Mouse (Mus musculus) gonadal fat pad, adult 2 months (tissue): ENCODE results near the gene Akt3. TPM values are rescaled to one million over a fixed set of nuclear protein-coding genes. Genes with fewer than 3 reads are reported as not detected.

ENCODE experiments used
- DNase-seq: peaks from one replicate; pipeline ENCODE4 v3.0.0-alpha.2; 2012; ENCODE audit warnings: low read depth
- polyA plus RNA-seq: library from polyadenylated mRNA; depleted of rRNA; stranded (reverse); fragments of >200 nt; gene quantifications from 2 replicates; pipeline ENCODE4 v1.2.3, GENCODE M21; 2012

The Akt3 gene
- polyA plus RNA-seq, 1 experiment: 4.1 TPM

DNA sequence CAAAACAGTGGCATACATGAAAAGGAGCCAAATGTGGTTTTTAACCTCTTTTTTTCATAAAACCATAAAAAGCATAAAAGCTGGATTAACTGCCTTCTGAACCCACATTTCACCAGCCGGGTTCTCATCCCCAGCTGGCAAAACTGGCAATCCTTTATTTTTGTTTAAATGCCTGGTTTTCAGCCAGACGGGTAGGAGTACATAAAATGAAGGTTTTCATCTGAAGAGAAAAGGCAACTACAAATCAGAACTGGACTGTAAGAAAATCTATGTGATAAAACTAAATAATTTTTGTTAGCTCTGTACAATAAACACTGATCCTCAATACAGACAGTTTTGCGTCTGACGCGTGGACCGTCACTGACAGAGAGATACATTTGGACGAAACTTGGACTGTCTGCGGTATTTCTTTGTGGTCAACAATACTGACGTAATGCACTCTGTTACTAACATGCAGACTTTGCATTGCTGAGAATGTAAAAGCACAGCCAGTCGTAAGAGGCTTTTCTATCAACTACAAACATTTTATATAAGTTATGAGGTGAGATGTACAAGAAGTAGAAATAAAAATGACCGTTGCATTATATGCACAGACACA lies 206.5 kb downstream of the Akt3 start:
- no peak for DNase-seq

DNA sequence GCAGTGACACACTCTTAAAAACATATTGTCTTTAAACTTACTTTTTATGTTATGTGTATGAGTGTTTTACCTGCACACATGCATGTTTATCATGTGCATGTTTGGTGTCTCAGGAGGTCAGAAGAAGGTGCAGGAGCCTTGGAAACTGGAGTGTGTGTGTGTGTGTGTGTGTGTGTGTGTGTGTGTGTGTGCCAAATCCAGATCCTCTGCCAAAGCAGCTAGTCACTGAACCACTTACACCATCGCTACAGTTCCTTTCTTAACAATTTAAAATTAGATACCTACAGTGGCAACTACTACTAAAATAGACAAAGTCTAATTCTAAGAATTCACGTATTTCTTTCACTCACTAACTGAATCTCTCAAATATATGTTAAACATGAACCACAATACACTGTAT lies 209.2 kb downstream of the Akt3 start:
- DNase-seq: no peak

DNA sequence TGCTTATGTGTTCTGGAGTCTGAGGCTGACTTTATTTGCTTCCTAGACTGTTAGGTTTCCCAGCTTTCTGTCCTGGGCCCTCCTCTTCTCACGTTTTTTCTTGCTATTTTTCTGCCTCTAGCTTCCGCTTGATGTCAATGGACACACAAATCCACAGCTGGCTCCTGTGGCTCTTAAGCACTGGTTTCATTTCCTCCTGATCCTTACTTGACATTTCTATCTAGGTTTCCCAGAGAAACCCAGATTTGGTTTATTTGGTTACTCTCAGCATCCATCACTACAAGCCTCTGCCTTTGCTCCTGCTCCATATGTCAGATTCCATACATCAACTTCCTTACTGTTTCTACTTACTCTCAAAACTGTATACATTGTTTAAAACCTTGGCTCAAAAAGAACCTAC lies 211.0 kb downstream of the Akt3 start:
- DNase-seq: no peak

DNA sequence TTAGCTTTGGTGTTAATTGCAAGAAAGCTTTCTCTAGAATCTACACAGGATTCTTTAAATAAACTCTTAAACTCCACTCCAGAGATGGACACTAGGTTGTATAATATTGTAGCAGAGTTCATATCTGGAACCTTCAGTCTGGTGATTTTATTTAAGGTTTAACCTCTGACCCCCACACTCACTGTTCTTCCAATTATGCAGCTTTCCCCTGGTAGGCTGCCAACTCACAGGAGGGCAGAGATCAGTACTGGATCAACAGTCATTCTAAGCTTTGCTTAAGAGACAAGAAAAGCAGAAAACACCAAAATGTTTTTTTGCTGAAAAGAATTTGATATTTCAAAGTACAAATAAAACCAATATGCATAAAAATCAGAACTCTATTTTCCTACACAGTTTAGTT lies 212.1 kb downstream of the Akt3 start:
- DNase-seq: no peak

DNA sequence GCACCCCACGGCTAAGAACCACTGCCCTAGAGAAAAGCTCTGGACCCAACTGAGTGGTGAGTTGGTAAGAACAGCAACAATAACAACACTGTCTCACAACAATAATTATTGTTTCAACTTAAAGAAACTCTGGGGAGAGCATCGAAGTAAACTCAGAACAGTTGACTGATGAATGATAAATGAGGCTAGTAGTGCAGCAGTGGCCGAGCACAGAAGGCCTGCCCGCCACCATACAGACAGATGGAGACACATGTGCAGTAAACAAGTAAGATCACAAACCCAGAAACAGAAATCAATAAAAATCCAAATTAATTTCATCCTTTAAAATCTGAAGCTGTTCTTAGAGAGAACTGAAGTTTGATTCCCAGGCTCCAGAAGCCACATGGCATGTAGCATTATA lies 217.9 kb downstream of the Akt3 start:
- DNase-seq: no peak

DNA sequence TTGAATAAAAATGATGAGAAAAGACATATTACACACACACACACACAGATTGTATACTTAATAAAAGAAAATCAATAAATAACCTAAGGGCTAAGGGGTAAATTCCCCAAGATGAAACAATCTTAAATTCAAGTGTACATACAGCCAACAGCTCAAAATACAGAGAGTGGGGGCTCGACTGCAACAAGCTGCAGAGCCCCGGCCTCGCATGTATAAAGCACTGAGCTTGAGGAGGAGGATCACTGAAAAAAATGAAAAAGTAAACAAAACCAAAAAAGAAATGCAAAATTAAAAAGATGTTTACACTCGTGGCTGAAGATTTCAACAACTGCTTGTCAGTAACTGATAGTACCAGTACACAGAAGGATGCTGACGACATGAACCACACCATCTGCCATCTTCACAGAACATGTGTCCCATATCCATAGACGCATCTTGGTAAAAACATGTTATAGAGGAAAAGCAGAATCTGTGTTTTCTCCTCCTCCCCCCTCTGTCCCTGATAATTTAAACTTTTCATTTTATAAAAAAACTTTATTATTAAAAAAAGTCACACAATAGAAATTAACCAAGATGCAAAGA lies 218.8 kb downstream of the Akt3 start:
- no peak for DNase-seq

DNA sequence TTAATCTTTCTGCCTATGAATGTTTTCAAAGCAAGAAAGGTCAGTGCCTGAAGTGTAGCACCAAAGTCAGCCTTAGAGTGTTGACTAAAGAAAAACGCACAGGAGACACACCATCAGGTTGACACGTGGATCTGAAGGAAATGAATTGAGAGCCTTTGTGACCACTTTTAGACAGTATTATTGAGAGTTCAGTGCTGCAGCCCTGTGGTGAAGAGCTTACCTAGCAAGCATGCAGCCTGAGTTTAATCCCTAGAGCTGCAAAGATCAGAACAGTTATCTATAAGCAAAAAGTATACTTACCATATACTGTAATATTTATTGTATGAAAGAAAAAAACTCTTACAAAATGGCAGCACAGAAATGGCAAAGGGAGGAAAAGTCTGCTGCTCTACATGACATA lies 219.6 kb downstream of the Akt3 start:
- DNase-seq: no peak

DNA sequence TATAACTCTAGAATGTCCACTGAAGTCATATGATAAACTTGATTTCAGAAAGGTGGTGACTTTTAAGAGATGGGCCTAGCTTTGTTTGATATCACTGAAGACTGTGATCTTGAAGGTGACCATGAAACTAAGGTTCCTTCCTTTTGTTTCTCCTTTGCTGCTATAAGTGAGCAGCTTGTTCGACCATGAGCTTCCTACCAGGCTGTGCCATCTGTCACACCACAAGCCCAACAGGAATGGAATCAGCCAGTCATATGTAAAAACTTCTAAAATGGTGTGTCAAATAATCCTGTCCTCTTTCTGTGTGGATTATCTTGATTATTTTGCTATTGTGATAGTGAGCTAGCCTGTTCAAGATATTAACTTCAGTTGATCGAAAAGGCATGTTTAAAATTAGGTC lies 222.5 kb downstream of the Akt3 start:
- no peak for DNase-seq

DNA sequence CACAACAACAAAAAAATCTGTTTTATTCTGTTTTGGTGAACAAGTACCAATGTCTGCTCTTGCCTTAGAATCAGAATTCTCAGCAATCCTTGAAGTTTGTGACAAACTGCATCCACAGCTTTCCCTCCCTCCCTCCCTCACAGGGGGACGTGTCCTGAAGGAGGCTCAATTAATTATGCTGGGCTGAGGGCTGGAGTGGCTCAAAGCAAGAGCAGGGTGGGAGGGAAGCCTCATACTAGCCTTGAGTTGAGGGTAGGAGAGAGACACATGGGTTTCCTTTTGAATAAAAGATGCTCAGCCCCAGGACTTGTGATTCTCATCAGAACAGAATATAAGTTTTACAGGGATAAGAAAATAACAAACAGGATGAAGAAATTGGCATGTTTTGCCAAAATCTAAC lies 225.8 kb downstream of the Akt3 start:
- DNase-seq: no peak

DNA sequence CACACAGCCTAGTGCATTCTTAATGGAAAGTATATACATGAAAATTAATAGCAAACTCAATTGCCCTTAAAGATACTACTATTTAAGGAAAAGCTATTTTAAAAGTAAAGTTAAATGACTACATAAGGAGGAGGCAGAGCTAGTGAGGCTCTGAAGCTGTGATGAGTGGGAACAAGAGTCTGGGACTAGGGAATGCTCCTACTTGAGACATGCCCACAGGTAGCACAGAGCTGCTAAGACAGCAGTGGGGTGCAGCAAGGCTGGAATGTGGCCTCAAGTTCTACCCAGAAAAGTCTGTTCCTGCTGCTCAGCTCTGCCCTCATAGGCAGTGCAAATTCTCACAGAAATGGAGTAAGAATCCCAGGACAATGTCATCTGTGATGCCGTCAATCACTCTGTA lies 226.8 kb downstream of the Akt3 start:
- no peak for DNase-seq

DNA sequence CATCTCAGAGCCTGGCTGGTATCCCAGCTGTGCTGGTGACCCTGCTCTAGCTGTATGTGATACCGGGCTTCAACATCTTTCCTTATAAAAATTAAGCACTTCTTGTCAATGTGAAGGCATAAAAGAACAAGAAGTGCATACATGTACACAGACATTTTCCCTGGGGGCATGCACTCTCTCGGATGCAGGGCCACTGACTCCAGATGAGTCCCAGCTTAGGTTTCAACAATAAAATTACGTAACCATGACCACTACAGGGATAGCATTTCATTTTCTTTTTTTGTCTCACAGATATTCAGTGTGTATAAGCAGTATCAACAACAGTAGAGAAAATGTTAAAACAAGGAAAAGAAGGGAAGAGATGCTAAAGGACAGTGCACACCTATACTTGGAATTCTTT lies 227.3 kb downstream of the Akt3 start:
- DNase-seq: no peak

DNA sequence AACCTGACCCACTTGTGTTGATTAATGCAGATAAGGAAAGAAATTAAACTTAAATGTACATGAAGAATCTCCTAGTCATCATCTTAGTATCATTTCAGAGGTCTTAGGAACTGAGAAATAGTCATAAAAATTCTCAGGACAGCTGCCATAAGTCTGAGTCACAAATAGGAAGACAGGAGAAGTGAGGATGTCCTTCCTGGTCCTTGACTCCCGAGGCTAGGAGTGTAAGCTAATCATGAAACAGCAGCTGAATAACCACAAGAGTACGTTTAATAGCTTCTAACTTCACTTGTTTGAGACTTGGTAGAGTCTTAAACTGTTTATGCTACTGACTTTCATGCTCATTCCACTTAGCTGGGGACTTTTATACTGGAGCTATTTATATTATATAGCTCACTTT lies 229.0 kb downstream of the Akt3 start:
- no peak for DNase-seq

DNA sequence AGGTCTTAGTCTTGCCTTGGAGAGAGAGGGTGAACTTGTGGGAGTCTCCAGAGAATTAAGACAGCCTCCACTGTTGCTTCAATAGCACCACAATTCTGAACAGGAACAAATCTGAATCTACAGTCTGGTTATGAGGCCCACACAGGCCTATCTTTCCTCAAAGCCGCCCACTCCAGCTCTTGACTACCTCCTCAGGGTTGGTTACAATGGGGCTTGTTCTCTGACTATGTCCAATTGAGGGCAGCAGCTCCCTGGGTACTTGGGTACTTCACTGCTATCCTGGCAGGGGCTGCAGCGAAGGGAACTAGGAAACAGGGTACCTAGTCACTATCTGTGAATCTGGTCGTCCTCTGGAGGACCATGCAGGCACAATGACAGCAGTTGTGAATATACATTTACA lies 230.3 kb downstream of the Akt3 start:
- no peak for DNase-seq

DNA sequence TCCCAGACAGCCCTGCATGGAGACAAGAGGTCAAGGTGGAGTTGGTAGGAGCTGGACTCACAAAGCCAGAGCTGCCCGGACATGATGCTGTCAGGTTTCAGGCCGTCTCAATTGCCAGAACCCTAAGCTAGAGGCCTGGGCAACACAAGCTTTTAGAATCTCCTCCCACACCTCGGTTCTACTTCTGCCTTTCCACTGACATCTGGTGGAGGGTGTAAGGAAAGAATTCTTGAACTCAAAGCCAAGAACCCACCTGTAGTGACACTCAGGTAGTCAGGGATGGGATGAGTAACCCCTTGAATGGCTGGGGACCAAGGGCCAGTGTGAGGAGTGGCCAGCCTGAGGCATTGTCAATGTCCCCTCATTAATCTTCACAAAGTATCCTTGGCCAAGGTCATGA lies 235.3 kb downstream of the Akt3 start:
- no peak for DNase-seq

DNA sequence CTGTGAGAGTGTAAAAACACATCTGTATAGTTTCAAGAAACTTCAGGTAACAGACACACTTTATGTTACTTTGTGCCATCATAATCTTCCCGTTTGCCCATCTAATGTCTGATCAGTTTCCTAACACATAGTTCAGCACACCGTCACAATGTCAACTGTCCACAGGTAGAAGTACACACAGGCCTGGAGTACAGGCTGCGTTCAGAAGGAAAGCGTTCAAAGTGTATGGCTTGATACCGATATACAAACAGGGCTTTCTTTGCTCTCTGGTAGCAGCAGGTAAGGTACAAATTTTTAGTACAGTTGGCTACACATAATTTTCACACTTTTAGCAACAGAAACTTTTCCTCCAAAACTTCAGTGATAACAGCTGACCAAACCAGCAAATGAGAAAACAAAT lies 238.3 kb downstream of the Akt3 start:
- DNase-seq: no peak

DNA sequence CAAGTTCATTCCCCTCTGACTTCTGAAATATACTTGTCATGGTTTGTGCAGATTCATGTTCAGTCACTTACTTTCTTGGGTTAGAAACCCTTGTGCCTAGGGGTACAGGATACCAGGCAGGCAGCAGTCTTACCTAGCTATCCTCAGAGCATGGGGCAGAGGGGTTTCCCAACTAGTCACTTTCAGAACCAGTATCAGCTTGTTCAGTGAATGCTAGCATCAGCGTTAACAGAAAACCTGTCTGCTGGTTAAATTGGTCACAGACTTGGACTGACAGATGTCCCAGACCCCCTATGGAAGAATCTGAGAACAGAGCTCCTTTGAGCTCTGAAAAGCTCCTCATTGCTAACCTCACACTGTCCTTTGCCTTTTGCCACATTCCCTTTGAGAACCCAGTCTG lies 239.3 kb downstream of the Akt3 start:
- no peak for DNase-seq

DNA sequence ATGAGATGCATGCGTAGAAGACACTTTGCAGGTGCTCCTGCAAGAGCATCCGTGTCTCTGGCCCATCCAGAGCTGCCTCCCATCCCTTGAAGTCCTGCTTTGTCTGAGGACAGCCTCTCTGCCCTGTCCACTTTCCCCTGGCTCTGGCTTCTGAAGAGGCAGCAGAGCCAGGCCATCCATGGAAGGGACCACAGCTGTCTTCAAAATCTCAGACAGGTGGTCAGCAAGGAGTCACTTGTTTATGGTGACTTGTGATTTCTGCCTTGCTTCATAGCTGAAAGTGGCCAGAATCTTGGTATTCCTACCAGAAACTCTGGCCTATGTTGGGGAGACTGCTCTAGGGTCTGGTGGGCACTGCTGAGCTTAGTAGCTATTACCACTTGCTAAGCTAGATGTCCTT lies 241.3 kb downstream of the Akt3 start:
- DNase-seq: no peak

DNA sequence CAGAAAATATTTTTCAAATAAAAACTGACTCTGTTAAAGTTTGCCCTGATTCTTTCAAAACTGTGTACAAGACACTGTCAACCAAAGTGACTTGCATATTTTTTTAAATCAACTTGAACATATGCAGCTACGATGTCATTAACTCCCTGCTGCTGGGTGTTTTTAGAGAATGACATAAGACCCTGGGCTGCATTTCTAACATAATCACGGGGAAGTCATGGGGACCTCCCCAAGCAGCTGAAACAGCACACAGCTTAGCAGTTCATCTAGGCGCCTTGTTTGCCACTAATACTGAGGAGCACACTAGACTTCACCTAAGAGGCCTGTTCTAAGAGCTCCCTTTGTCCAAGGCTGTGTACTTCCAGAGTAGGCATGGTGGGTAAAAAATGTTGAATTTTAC lies 242.1 kb downstream of the Akt3 start:
- DNase-seq: no peak

DNA sequence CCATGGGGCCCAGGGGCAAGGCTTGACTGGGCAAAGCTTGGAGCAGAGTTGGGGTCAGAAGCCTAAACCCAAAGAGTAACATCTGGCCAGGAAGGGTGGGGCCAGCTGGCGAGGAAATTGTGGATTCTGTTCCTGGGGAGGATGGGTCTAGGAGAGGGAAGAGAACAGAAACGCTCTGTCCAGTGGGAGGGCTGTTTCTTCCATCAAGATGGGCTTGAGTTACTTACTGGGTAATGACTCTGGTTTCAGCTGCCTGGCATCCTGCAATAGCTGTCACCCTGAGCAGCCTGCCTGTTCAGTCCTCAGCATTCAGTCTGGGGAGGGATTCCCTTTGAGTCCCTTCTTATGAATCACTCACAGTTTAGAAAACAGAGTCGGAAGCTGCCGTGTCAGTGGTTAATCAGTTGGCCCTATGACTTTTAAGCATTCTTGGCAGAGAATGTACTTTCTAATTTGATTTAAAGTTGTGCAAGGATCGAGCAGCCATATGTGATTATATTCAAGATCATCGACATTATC lies 243.0 kb downstream of the Akt3 start:
- DNase-seq: no peak

DNA sequence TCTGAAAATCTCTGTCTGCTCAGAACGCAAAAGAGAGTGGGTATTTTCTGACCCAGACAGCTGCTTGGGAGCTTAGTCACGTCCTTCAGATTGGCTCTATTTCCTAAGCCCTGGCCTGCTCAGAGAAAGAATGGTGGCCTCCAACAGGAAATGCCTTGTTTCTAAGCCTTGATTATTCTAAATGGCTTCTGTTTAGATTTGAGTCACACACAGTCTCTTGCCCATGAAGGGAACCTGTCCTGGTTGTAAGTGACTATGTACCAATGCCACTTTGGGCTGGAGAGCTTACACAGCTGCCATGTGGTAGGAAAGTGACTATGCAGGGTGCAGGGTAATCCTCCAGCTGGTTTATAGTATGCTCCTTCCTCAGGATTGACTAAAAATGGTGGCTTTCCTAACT lies 243.7 kb downstream of the Akt3 start:
- DNase-seq: no peak

DNA sequence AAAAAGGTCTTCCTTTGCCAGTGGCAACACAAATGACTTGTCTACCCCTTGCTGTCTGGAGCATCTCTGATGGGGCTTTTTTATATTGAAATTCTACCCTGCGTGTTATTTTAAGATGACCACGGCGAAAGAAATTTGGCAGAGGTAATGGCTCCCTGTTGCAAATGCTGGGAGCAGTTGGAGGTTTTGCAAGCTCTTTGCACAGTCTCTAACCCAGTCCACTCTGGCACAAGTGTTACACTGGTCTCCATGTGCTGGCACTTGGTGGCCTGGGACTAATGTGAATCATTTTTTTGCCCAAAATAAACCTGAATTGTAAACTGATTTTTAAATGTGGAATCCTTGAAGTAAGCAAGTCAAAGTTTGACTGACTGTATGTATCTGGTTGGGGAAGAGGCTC lies 244.2 kb downstream of the Akt3 start:
- DNase-seq: no peak

DNA sequence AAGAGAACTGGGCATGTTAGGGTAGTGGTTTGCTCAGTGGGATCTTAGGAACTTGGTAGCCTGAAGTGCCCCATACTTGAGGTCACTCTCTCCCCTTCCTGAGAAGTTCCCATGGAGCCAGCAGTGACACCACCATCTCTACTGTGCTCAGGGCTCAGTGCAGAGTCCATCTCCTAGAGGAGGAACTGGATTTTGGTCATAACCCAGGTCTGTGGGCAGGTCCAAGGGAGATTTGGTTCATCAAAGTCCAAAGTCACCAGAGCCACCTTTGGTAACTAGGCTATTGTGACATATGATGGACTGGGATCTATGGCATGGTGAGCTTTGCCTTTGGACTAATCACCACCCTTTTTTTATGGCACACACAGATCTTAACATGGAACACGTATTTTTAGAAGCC lies 244.7 kb downstream of the Akt3 start:
- DNase-seq: no peak

DNA sequence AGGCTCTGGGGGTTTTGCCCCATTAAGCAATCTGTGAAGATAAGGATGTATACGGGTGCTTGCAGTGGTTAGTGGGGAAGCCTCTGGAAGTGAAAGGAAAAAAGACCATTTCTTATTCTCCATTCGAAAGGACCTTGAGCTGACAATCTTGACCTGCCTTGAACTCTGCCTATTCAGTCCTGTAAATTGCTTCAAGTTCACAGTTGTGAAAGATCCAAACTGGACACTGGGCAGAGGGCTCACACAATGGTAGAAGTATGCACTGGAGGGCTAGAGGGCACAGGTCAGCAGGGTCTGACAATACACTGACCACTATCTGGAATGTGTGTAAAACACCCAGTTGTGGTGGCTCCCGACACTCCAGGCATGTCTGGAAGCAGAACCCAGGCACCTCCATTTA lies 245.2 kb downstream of the Akt3 start:
- DNase-seq: no peak

DNA sequence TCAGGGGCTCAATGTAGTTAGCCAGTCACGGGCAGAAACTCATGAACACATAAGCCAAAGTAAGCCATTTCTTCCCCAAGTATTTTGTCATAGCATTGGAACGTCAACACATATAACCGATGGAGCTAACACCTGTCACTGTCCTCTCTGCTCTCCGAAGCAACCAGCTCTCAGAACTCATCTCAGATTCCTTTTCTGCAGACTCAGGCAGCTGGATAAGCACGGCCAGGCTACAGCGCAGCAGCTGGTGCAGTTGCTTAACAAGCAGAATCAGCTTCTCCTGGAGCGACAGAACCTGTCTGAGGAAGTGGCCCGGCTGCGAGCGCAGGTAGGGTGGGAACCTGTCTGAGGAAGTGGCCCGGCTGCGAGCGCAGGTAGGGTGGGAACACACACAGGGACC lies 246.3 kb downstream of the Akt3 start:
- DNase-seq: no peak
